Mouse (Mus musculus): ENCODE data around the gene Tceal1.

GRCm38 (mm10) chrX:136755464-136755863 is 47.7 kb downstream of the Tceal1 start:
- no peak for TF ChIP-seq TCF3 (IDR thresholded peaks at IDR 0.05; ENCODE audit: insufficient read length, low read depth)
- TF ChIP-seq POLR2AphosphoS2 (IDR thresholded peaks at IDR 0.05; ENCODE audit: insufficient read length, low read depth): no peak
- TF ChIP-seq TCF12 (IDR thresholded peaks at IDR 0.05; ENCODE audit: insufficient read depth, poor library complexity, severe bottlenecking): no peak
- TF ChIP-seq MAX (IDR thresholded peaks at IDR 0.05; ENCODE audit: low read depth): no peak
- TF ChIP-seq POLR2A (IDR thresholded peaks at IDR 0.05; ENCODE audit: insufficient read length, low read depth): no peak
- no peak for TF ChIP-seq MYOD1 (IDR thresholded peaks at IDR 0.05; ENCODE audit: control insufficient read depth in 1 of 3, insufficient read length in 2 of 3, low read depth in 2 of 3)
- TF ChIP-seq CEBPB (IDR thresholded peaks at IDR 0.05; ENCODE audit: insufficient read depth, poor library complexity, severe bottlenecking): no peak
- no peak for TF ChIP-seq MYOG (IDR thresholded peaks at IDR 0.05; ENCODE audit: control insufficient read depth in 1 of 3, insufficient read depth in 1 of 3, insufficient read length in 2 of 3, low read depth in 2 of 3)

All from myocyte (in vitro differentiated cells).